Mouse (Mus musculus) c-Kit-negative CD71-positive TER-119-positive erythroid progenitor cells, embryonic 14.5 days (primary cell): Measurements from ENCODE around the gene Atg10.

ENCODE experiments used
- DNase-seq: peaks from one replicate; pipeline ENCODE4 v3.0.0-alpha.2; 2013; ENCODE audit warnings: low read depth, low spot score

The Atg10 gene

DNA sequence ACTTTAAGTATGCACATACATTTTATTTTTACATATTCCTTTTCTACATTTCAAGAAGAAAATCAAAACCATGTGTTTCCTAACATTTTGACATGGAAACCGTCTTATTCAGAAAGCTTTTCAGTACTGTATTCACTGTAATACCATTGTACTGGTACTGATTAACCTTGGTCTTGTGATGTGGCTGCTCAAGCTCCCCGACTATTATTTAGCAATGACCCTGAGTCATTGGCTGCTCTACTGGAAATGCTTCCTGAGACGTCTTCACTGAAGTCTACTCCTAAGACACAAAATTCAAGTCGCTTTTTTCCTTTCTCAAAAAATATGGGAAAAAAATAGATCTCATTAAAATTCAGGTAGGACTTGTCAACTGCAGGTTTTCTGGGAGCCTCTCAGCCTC is 105.6 kb downstream of the Atg10 start:
- DNase-seq = no peak

DNA sequence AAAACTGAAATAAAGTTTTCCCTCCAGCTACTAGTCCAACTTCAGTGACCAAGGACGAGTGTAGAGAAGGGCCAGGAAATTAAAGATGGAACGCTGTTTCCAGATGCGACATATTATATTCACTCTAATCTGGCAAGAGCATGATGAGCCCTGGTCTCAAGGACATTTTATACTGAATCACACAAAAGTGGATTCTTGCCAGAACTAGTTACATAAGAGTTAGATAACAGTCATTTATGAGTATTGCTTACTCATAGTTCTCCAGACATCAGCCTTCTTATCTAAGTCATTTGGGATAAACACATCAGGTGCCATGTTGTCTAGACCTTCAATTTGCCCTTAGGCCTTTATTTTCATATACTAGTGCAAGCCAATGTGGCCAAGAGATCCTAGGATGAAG is 108.9 kb downstream of the Atg10 start:
- DNase-seq = no peak

GRCm38 (mm10) chr13:91107308-91107946 is 116.3 kb downstream of the Atg10 start:
- DNase-seq = no peak

DNA sequence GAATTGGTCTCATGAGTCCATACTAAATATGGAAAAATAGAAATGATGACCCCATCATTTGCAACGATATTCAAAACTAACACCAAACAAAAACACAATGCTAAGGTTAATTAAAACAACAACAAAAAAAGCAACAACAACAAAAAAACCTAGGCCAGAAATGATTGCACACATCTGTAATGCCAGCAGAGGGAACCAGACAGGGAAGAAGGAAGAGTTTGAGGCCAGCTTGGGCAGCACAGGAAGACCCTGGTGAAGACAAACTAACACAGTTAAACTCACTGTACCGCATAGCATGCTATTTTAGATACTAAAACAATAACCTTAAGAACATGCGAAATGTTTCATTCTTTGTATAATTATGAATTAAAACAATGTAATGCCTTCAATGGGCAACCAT is 121.5 kb downstream of the Atg10 start:
- DNase-seq = no peak

DNA sequence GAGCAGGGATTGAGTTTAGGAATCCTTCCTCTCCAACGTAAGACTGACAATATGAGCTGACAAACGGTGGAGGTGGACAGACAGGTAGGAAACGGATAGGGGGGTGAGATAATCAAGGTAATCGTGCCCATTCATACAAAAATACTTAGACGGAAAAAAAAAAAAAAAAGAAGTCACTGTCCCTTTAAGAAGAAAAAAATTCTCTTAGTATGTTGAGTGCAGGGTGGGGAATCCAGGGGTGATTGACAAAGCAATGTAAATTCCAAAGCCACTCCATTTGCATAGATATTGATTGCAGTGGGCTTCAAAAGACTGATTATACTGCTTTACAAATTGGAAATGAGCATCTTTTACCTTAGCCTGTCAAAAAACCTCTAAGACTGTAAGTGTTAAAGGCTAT is 123.4 kb downstream of the Atg10 start:
- no peak for DNase-seq

GRCm38 (mm10) chr13:91094851-91095250 is 128.9 kb downstream of the Atg10 start:
- DNase-seq = no peak

GRCm38 (mm10) chr13:91094196-91094595 is 129.6 kb downstream of the Atg10 start:
- DNase-seq = no peak

DNA sequence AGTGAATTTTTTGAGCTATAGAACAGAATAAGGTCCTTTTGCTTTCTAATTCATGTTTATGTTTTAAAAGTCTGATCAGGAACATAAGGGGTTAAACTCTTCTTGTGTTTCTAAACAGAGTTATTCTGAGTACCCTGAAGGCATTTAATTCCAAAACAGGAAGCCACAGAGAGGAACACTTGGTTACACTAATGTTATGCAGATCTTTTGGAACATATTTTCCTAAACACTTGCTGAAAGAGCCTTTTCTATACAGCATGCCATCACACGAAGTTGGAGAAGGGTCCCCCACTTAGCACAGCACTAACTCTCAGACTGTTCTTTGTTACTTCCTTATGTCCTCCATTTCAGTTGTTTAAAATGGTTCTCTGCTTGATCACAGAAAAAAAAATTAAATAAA is 130.2 kb downstream of the Atg10 start:
- DNase-seq = no peak

- no peak for DNase-seq
These were observed 130.6 kb downstream of the Atg10 start for GRCm38 (mm10) chr13:91093162-91093561.

DNA sequence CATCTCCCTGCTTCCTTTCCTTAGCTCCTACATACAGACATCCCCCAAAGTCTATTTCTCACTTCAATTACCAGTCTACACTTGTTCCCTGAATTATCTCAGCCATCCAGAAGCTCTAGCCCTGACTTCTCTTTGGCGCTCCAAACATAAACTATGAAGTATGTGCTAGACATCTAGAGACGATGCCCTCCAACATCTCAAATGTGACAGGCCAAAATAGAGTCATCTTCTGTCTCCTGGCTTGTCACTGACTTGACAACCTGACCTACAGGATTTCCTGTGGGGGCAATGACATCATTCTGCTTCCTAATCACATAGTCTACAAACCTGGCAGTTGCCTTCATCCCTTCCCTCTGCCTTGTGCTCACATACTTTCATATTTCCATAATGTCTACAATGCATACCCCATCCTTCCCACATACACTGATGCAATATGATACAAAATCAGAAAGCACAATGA is 132.0 kb downstream of the Atg10 start:
- no peak for DNase-seq

GRCm38 (mm10) chr13:91090861-91091730 is 132.7 kb downstream of the Atg10 start:
- DNase-seq = no peak

DNA sequence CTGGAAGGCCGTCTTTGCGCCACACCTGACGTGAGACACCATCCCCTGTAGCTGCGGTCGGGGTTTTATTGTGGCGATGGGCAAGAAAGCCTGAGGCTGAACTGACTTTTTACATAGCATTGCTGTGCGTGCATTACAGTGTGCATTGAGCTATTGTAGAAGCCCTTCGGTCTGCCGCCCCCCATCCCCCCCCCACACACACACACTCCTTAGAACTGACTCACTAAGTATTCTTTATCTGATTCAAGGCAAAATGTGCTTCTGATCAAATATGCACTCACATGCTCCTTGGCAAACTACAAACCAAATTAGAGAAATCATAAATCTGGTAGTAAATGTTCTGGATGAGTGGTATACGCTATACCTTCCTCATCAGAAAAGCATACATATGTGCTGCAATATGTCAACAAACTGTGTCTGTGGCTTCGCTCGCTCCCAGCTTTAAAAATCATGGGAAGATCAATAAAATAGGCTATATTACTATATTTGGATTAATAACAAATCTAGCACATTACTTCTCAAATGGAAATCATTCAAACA is 137.3 kb downstream of the Atg10 start:
- DNase-seq = no peak

DNA sequence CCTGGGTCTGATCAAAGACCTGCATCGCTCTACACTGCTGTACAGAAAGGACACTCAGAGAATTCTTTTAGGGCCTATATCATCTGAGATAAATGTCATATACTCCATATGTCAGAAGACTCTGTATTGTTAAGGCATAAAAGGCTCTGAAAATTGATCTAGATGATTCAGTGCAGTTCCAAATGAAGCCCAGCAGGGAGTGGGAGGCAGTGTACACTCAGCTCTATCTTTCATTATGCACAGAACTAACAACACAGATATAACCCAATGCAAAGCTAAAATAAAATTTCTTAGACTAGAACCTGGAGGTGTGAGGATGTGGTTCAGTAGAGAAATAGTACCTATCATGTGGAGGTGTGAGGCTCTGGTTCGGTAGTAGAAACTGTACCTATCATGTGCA is 151.4 kb downstream of the Atg10 start:
- no peak for DNase-seq

GRCm38 (mm10) chr13:91060871-91061270 is 162.9 kb downstream of the Atg10 start:
- DNase-seq = no peak

GRCm38 (mm10) chr13:91048171-91048570 is 175.6 kb downstream of the Atg10 start:
- DNase-seq = no peak

DNA sequence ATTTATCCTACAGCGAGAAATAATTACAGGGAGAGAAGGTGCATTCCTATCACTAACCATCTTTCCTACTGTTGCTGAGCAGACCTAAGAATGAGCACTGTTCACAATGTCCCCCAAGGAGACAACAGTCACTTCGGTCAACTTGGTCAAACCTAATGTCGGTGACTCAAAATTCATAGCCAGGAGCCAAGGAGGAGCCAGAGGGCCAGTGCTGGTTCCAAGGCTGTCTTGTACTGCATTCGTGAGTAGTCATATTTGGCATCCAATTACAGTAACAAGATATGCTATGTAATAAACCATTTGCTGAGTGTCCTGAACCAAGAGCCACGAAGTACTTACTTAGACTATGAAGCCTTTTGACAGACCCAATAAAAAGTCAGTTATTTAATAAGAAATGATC is 176.9 kb downstream of the Atg10 start:
- DNase-seq = no peak

- no peak for DNase-seq
These were observed 182.5 kb downstream of the Atg10 start for GRCm38 (mm10) chr13:91041236-91041635.

DNA sequence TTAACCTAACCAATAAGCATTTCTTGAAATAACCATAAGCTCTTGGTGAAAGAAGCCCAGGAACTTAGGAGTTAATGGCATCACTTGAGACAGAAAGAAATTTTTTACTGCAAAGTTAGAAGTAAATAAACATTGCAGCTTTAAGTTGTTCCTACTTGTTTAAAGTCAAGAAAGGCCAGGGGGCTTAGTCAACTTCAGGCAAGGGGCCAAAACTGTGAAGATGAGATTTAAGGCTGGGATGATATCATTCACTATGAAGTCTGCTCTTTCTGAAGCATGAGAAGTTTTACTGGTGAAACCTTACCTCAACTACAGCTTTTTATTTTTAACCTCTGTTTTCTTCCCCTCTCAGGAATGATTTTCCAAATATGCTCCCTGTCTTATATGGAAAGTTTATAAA is 183.3 kb downstream of the Atg10 start:
- DNase-seq = no peak

DNA sequence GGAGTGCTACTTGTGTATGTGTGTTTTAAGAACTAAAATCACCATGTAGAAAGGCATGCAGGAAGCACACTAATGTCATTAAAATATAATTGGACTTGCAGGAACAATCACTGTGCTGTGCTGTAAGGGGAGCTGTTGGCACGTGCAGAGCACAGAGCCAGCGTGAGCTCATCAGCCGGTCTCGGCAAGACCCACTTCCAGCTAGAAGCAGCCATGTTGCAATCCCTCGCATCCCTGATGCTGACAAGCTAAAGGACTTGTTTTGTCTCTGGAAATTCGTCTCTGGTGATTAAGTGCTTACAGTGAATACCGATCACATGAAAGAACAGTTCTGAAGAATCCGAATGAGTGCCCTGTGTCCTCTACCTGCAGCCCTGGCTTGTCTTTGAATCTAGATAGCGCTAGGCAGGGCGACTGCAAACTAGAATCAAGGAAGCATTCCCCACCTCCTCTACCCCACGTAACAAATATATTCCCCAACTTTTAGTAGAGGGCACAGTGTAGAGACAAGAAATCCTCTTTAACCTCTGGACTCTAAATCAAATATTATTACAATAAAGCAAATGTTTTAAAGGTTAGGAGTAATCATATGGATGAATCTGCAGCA is 184.5 kb downstream of the Atg10 start:
- no peak for DNase-seq

GRCm38 (mm10) chr13:91038636-91039035 is 185.1 kb downstream of the Atg10 start:
- DNase-seq = no peak

- DNase-seq = no peak
These were observed 185.7 kb downstream of the Atg10 start for GRCm38 (mm10) chr13:91038034-91038433.

GRCm38 (mm10) chr13:91037405-91037804 is 186.4 kb downstream of the Atg10 start:
- DNase-seq = no peak
